Mouse (Mus musculus) E14TG2a.4 (cell line): ENCODE measurements around the gene Ccr1l1.

Source experiments
- CTCF ChIP-seq: conservative IDR thresholded peaks from 2 replicates; pipeline ENCODE4 v1.5.1; 2014; ENCODE audit warnings: low read length
- NANOG ChIP-seq: IDR thresholded peaks from 2 replicates; pipeline ENCODE4 v1.6.1; 2014; ENCODE audit warnings: borderline replicate concordance, low read length, mixed read lengths
- POU5F1 ChIP-seq: IDR thresholded peaks from 2 replicates; pipeline ENCODE4 v1.6.1; 2014; ENCODE audit warnings: low read length, borderline replicate concordance

- TF ChIP-seq CTCF (no peak), NANOG (no peak), POU5F1 (no peak)
These were observed 41.7 kb upstream of the Ccr1l1 start for GRCm38 (mm10) chr9:124019887-124020286.
